Mouse (Mus musculus): Measurements from ENCODE around the gene Ooep. TPM values are rescaled to one million over a fixed set of nuclear protein-coding genes. Genes with fewer than 3 reads are reported as not detected.
"Not testable (repeated sequence)": the region's sequence is repeated elsewhere in the genome, so short reads cannot be mapped to it uniquely, and the experiment has no call there.

Gene Ooep
- not detected for total RNA-seq (2021)

DNA sequence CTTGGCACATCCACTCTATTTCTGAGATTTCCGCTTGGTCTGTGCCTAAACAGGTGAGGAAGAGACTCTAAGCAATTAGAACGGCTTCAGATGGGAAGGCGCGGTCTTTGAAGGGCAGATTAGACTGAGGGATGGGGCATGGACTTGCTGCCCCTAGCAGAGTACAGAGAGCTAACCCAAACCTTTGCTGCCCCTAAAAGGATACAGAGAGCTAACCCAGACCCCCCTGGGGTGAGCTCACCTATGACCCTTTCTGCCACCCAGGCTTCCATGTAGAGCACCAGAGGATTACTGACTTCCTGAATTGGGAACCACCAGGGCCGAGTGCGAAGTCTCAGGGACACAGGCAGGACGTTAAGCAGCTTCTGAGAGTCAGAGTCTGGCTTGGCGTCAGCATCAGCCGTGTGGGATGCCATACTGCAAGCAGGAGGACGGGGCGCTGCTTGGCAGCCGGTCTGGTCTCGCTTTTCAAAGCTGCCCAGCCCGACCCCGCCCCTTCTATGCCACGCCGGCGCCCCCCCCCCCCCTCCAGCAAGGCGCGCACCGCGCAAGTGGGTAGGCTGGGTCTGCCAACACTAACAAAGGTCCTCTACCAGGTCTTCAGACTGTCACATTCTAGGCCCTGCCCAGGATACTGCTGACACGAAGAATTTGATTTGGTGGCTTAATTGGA, at the start of gene Ooep:
Gene Ooep, minus strand, starts transcription at position 613 of the 673 bp plus-strand sequence.
- DNase-seq: peak; percentile 21

DNA sequence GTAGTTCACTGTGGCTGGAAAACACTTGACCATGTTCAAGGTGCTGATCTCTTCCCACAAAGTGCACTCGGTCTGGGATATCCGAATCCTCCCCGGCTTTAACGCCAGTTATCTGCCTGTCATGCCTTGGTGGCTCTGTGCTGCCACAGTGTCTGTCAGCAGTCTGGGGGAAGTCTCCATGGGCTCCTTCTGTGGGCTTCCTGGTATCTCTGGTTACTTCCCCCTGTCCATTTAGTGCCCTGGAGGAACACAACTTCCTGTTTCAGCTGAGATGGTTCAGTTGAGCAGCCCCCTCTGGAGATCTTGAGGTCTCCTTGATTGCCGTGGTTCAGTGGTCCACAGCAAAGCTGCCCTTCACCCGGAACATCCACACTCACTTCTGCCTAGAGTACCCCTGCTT, 49.7 kb upstream of the Ooep start:
- DNase-seq: no peak

DNA sequence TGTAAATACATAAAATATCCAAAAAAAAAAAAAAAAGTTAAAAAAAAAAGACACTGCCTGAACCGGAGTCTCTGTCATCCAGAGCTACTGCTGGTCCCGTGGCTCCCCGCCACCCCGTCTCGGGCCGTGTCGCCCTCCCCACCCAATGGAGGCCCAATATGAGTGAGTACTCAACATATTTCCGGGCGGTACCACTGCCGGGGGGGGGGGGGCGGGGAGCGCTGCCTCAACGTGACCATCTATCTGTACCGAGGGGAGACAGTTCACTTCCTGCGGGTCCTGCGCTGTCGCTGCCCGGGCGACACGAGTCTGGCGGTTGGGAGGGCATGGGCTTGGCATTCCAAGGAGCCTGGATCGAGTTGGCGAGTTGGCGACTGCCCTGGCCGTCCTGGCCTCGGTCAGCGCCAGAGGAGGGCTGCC, 48.8 kb upstream of the Ooep start:
- no peak for DNase-seq

DNA sequence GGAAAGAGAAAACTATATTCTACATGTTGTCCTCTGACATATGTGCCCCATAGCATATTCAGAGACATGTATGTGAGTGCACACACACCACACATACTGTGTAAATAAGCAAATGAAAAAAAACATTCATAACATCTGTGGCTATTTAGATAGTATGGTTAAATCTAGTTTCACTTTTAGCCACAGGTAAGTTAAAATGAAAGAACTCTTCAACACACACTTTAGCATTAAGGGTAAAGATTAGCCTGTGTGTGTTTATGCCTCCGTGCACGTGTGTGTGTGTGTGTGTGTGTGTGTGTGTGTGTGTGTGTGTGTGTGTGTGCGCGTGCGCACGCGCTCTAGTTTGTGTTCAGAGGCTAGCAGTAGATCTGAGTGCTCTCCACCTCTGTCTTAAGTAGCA, 23.1 kb upstream of the Ooep start:
- no peak for DNase-seq

DNA sequence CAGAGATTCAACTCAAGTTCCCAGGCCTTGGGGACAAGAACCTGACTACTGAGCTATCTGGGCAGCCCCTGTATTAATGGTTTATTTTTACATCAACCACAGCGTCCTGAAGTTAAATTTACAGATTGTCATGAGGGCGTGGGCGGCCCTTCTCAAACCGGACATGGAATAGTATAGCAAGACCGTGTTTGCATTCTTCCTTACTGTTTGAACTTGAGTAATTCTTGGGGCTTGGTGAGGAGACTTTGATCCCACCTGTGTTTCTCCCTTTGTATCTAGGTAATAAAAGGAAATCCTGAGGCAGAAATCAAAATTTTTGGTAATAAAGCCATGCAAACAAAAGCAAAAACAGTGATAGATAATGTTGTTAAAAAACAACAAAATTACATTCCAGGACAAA, 22.0 kb upstream of the Ooep start:
- DNase-seq: no peak

DNA sequence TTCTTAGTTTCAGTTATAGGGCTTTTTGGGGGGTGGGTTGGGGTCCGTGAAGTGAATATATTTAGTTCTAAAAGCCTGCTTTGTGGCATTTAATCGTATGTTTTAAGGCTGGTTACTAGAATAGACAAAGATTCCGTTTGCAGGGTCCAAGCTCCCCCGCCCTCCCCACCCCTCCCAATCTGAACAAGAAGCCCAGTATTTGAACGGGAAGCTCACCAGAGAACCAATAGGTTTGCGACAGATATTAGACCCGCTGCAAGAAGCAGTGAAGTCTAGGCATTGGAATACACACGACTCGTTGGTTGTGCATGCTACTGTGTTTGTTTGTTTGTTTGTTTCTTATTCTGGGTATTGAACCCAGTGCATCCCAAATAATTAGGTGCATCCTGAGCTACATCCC, 18.0 kb upstream of the Ooep start:
- no peak for DNase-seq

DNA sequence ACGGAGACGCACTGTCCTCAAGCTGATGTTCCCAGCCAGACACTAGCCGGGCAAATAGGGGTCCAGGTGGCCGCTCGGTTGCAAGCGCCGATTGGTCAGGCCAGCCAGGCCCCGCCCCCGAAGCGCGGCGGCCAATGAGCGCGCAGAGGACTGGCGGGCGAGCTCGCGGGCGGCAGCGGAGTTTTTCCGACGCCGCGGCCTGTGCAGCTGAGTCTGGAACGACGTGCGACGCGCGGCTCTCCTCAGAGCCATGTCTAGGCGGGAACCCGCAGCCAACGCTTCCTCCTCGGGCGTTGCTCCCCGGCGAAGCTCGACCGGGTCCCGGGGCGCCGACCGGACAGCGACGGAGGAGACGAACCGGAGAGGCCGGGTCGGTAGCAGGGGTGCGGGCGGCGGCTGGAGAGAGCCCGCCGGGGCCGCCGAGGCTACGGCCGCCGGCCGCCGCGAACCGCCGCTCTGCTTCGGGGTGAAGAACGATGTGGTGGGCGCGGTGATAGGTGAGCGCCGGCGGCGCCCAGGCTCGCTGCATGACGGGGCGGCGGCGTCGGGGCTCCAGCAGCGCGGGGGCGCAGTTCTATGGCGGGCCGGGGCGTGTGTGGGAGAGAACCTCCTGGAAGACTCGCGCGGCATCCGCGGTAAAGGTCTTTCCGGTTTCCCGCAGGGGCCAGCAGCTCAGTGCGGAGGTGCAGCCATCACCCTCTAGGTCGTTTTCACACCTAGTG, 17.3 kb upstream of the Ooep start, which contains the start of gene Ddx43:
Gene Ddx43, plus strand, starts transcription at position 148 of the 722 bp plus-strand sequence.
- DNase-seq: peak; percentile 54

DNA sequence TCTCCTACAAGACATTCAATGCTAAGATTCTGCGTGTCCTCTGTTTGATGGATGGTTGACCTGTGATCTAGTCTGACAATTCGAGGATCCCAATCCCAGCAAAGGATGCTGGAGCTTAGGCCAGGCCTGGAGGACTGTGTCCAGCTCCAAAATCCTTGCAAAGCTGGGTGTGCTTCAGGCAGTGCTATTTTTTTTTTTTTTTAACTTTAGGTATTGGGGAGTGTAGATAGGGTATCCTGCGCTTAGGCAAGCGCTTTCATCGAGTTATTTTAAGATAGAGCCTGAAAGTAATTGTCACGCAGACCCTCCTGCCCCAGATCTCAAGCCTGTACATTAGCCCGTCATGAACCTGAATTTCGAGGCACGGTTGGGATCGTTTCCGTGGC, 16.7 kb upstream of the Ooep start:
- DNase-seq: no peak

DNA sequence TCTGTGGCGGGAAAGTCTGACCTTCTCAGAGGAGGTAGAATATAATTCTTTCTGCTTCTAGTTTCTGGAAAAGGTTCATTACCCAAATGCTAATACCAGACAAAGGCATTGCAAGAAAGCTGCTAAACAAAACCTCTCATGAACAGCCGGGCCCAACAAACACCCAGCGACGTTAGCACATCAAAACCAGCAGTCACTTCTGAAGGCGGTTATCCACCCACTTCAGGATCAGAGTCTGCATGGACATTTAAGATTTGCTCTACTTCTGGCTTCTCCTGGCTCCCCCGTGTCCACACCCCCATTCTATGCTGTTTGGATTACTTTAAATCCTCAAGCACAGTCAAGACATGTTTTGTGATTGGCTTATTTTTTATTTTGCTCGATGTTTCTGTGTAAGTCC, 16.1 kb upstream of the Ooep start:
- no peak for DNase-seq

DNA sequence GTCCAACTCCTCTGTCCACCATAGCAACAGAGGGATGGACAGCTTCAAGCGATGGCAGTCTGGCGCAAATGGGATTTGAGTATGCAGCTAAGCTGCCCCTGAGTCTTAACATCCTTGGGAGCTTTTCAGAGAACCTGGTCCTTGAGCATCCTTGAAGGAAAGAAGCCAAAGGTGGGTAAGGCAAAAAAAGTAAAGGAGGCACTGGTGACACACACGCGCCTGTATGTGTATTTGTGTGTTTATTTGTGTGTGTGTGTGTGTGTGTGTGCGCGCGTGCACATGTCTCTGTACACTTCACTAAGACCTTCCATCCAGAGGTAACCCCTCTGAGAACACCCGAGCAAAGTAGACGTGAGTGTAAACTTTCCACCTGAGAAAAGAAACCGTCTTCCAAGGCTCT, 15.2 kb upstream of the Ooep start:
- no peak for DNase-seq

DNA sequence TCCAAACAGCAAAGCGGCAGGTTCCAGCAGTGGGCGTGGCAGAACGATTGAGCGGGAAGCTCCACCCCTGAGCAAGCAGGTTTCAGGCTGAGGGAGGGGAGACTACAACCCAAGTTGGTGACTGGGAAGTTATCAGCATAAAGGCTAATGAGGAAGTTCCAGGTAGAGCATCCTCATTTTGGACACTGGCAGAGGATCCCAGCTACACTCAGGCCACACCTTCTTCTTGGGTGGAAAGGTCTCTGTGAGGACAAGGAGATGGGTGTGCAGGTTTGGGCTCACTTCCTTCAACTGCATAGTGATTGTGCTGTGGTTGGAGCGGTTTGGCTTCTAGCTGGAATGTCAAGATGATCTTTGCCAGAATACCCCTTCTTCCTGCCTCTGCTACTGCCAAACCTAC, 11.5 kb upstream of the Ooep start:
- DNase-seq: no peak

DNA sequence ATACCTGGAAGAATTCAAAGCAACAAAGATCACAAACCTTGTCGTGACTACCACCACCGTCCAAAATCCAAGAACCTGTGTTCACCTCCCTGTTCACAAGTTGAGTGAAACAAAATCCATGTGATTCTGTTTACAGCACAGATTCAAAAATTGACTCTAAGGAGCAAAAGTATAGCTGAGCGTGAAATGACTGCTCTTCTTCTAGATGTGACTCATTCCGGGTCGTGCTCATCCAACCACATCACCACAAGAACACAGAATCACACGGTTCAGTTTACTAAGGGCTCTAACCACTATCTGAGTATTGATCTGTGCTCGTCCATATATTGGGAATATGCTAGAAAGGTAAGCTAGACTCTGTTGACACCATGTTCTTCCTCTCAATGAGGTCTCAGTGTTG, 8.4 kb upstream of the Ooep start:
- DNase-seq: no peak

DNA sequence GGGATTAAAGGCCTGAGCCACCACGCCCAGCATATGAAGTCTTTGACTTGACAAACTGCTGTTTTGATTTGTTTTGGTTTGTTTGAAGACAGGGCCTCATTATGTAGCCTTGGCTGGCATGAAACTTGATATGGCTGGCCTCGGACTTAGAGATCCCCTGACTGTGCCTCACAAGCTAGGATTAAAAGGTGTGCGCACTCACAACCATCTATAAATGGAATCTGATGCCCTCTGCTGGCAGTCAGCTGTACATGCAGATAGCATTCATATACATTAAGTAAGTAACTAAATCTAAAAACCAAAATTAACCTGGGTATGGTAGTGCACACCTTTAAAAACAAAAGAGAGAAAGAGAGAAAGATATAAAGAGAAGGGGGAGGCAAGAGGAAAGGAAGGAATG, 7.4 kb upstream of the Ooep start:
- no peak for DNase-seq

DNA sequence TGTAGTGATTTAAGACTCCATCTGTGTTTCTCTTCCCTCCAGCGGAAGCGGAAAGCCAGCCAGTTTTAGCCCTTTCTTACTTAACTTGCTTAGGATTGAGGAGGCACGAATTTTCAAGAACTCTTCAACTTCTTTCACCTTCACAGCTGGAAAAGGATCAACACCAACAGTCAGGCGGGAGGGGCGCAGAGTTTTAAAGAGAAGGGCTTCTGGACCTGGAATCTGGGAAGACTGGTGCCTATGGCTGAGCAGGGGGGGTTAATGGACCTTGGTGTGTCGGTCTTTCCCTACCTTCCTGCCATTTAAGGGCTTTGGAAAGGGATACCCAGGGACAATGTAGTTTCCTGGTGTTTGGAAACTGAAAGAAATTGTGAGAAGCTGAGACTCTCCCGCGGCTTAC, 979 bp downstream of the Ooep start:
- no peak for DNase-seq

DNA sequence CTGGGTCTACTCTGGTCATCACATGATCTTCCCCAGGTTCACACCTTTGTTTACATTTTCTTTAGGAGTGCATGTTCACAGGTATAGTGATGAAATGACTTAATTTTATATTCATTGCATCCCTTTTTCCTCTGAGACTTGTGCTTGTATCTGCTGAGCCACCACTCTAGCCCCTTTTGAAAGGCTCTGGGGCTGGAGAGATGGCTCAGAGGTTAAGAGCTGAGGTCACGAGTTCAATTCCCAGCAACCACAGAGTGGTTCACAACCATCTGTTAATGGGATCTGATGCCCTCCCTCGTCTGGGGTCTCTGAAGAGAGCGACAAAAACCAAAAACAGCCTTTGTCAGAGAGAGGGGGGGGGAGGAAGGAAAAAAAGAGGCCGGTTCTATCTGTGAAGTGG, 3.0 kb downstream of the Ooep start:
- no peak for DNase-seq

DNA sequence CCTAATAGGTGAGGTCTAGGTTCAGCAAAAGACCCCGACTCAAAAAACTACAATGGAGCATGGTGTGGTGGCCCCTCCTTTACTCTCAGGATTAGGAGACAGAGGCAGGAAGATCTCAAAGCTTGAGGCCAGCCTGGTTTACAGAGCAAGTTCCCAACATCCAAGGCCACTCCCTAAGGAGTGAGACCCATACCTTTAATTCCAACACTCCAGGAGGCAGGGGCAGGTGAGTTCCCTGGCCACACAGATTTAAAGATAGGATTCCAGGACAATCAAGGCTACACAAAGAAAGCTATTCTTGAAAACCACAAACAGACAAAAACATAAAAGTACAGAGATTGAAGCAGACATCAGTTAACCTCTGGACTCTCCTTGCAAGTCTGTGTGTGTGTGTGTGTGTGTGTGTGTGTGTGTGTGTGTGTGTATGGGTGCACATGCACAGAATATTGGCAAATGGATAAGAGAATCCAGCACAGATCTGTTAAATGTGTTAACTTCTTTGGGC, 3.6 kb downstream of the Ooep start:
- DNase-seq: no peak

DNA sequence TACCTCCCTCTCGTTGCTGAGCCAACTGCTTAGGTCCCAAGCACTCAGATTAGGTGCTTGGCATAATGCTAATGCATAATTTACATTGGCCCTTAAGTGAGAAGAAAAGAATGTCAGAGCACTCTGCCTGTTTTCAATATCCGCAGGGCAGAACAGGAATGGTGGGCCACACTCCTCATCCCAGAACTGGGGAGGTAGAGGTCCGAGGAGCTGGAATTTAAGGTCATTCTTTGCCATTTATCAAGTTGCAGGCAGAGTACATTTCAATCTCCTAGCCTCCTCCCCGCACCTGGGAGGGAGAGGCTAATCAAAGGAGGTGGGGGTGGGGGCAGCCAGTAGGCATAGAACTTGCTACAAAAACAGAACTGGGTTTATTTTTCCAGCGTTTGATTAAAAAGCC, 4.1 kb downstream of the Ooep start:
- no peak for DNase-seq

DNA sequence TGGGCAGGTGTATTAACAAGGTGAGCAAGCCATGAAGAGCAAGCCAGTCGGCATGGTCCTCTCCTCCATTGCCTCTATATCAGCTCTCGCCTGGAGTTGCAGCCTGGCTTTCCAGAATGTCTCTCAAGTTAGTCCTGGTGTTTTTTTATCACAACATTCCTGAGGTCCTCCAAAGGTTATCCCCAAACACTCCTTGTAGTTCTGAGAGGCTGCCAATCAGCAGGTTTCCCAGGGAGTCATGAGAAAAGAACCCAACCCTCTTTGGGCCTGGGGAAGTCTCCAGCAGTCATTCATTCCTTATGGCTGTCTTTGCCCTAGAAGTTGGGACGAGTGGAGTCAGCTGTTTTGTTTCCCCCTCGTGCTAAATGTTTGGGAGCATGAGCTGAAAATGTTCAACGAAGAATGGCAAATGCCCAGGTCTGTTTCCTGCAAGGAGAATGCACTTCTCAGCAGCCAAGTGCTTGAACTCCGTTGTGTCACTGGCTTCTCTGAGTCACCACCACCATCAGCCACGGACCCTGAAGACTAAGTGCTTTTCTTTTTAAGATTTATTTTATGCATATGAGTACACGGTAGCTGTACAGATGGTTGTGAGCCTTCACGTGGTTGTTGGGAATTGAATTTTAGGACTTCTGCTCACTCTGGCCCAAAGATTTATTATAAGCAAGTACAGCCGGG, 5.6 kb downstream of the Ooep start:
- DNase-seq: no peak

DNA sequence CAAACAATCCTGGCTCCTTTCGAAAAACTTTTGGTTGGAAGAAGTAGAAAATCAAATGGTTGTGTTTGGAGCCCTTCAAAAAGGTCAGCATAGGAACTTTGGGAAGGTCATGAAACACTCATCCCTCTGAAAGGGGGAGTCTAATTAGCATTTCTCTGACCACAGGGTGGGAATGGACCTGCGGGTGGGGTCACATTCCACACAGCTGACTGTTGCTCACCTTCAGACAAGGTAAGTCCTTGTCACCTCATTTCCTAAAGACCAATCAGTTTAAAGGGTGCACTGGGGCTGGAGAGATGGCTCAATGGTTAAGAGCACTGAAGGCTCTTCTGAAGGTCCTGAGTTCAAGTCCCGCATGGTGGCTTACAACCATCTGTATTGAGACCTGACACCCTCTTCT, 7.1 kb downstream of the Ooep start:
- DNase-seq: no peak

DNA sequence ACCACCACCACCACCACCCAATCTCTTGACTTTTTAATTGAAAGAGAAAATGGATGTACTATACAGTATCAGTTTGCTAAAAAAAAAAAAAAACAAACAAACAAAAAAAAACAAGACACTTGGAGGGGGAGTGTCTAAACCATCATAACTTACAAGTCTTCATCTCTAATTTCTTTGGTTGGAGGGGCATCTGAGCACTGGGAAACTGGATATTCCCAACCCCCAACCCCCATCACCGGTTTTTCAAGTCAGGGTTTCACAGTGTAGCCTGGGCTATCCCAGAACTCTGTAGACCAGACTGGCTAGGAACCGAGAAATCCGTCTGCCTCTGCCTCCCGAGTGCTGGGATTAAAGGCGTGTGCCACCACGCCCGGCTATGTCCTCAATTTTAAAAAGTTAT, 8.7 kb downstream of the Ooep start:
- DNase-seq: no peak

DNA sequence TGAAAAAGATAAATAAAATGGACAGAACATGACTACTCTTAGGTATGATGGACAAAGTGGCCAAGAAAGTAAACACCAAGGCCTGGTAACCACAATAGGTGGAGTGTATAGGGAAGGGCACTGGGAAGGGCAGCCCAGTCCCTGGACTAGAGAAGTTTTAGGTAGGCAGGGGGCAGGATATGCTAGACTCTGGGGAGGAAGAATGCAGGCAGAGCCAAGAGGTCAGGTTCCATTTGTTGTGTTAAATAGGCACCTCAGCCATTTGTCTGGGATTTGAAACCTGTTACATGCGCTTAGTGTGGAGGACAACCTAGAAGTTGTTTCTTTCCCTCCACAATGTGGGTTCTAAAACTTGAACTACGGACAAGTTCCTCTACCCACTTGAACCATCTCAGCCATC, 9.2 kb downstream of the Ooep start:
- no peak for DNase-seq

DNA sequence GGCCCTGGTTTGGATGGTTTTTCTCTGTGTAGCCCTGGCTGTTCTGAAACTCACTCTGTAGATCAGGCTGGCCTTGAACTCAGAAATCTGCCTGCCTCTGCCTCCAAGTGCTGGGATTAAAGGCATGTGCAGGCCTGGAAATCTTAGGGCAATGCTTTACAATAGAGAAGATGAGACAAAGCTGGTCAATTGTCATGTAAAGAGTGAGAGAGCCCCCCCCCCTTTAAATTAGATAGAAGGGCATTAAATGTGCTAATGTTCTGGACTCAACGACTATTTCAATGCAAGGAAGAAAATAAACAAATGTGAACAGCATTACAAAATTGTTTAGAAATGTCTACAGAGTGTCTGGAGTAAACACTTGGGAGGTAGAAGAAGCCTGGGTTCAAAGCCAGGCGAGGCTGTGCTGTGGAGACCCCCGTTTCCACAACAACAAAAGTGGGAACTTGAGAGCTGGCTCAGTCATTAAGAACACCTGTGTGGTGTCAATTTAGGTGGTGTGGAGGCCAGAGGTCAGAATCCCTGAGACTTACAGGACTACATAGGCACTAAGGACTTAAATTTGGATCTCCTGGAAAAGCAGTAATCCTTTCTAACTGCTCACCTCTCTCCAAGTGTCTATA, 9.7 kb downstream of the Ooep start:
- DNase-seq: no peak

DNA sequence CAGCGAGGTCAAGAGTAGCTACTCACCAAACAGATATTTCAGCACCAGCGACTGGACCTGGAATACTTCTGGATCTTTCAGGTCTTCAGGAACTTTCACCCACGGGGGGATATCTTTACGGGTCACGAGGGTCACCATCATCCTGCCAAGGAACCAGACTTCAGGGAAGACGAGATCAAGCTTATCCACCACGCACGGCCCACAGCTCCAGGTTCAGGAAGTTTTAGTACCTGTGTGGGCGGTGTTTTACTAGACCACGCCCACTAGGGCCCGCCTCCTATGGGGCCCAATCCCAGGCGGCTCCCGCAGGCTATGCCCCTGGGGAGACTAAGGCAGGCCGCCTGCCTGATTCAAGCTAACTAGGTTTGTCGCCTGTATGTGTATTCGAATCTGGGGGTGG, 10.6 kb downstream of the Ooep start, which contains the start of gene Dppa5a:
Gene Dppa5a, minus strand, starts transcription at position 219 of the 400 bp plus-strand sequence.
- DNase-seq: not testable (repeated sequence)

Data from heart, postnatal 4 days (tissue).